Mouse (Mus musculus) liver, embryonic 15.5 days (tissue): ENCODE measurements around the gene Ccdc115. TPM values are rescaled to one million over a fixed set of nuclear protein-coding genes. Genes with fewer than 3 reads are reported as not detected.

Experiments used
- ATAC-seq: fragments of 200-750 bp; cut with Nextera tagmentation; 2 replicates; pipeline ENCODE4 v1.8.0; 2017; ENCODE audit warnings: moderate number of reproducible peaks, mild to moderate bottlenecking, moderate library complexity; ENCODE audit not compliant: insufficient read depth
- H3K27ac ChIP-seq: fragments of 300-500 bp; sonication (generic); replicated peaks from 2 replicates; pipeline ENCODE4 v1.5.1; 2015; ENCODE audit warnings: mild to moderate bottlenecking, inconsistent platforms
- H3K27me3 ChIP-seq: fragments of 300-500 bp; sonication (generic); 2 replicates; pipeline ENCODE4 v1.6.1; 2015; ENCODE audit warnings: mild to moderate bottlenecking, inconsistent platforms
- H3K36me3 ChIP-seq: fragments of 300-500 bp; sonication (generic); replicated peaks from 2 replicates; pipeline ENCODE4 v1.6.1; 2015; ENCODE audit warnings: moderate library complexity, mild to moderate bottlenecking, inconsistent platforms
- H3K4me1 ChIP-seq: fragments of 300-500 bp; sonication (generic); replicated peaks from 2 replicates; pipeline ENCODE4 v1.6.1; 2015; ENCODE audit warnings: inconsistent platforms
- H3K4me2 ChIP-seq: fragments of 300-500 bp; sonication (generic); 2 replicates; pipeline ENCODE4 v1.6.1; 2015; ENCODE audit warnings: moderate library complexity, mild to moderate bottlenecking, inconsistent platforms
- H3K4me3 ChIP-seq: fragments of 300-500 bp; sonication (generic); replicated peaks from 2 replicates; pipeline ENCODE4 v1.5.1; 2015; ENCODE audit warnings: mild to moderate bottlenecking, inconsistent platforms
- H3K9ac ChIP-seq: fragments of 300-500 bp; sonication (generic); 2 replicates; pipeline ENCODE4 v1.6.1; 2015; ENCODE audit warnings: moderate library complexity, mild to moderate bottlenecking, inconsistent platforms
- H3K9me3 ChIP-seq: fragments of 300-500 bp; sonication (generic); replicated peaks from 2 replicates; pipeline ENCODE4 v1.6.1; 2016; ENCODE audit warnings: inconsistent platforms
- WGBS: fragments of 180-500 bp; shearing (Covaris S2); methylation state at CpG from one replicate; pipeline ENCODE4 v1.1.7; 2015; ENCODE audit warnings: mixed read lengths; ENCODE audit not compliant: insufficient replicate concordance; 5-methylcytosine and 5-hydroxymethylcytosine counted together
- polyA plus RNA-seq: library from polyadenylated mRNA; unstranded; fragments of >200 nt; fragmentation: Nextera tagmentation; extraction: Ambion mirVana; gene quantifications from 2 replicates; pipeline ENCODE4 v1.2.1, GENCODE M21; 2015

The Ccdc115 gene
- polyA plus RNA-seq, 1 experiment from 2014 or later: 22.2 TPM

DNA sequence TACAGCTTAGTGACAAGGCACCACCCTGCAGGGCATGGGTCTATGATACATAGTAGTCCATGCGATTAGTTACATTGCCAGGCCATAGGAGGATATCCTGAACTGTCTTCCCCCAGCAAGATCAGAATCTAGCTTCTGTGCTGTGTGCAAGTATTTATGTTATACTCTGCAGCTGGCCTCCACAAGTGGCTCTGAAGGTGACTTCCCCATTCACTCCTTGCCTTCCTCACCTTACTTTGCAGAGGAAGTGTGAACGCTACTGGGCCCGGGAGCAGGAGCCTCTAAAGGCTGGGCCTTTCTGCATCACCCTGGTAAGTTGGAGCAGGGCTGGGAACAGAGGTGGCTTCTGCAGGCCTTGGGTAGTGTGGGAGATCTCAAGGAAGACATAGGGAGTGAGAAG is 28.6 kb upstream of the Ccdc115 start:
- no peak for ATAC-seq
- Histone ChIP-seq H3K27ac (no peak overlapping the region; the same call in 1 of the 2 replicates), H3K4me2 (no peak overlapping the region), H3K9me3 (no peaks in the 10 kb centered on the region), H3K9ac (no peak overlapping the region), H3K4me3 (no peak overlapping the region), H3K4me1 (peaks cover 18% of the 10 kb centered on the region), H3K36me3 (no peaks in the 10 kb centered on the region), H3K27me3 (peaks cover 17% of the 10 kb centered on the region)
- 15% methylated on average over 3 of the region's 3 CpGs for WGBS

DNA sequence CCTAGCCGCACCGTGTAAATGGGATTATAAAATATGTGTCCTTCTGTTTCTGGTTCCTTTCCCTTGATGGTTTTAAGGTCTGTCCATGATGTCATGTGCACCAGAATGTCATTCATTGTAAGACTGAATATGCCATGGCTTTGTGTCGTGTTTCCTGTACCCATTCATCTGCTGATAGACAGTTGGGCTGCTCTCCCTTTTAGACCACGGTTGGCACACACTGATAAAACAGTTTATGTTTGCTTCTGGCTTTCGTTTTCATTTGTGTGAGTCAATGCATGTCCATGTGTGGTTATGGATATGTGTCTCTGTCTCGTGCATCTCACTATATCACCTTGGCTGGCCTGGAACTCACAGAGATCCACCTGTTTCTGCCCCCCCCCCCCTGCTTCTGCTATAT is 26.0 kb upstream of the Ccdc115 start:
- ATAC-seq: no peak

DNA sequence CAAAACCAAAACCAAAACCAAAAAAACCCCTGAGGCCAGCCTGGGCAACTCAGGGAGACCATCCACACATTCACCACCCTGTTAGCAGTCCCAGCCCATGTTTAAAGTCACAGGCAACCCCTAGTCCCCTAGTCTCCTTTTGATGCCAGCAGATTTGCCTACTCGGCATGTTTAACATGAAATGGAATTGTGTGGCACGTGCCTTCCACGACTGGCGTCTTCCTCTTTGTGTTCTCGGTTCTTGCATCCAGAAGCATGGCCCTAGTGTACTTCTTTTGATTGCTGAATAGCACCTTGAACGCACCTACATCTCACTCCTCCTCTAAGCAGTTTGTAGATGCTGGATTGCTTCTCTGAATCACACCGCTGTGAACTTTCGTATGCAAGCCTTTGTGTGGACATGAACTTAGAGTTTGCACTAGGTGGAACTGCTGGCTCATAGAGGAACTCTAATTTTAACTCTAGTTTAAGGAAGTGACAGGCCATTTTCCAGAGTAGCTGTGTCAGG is 24.9 kb upstream of the Ccdc115 start:
- H3K27ac ChIP-seq: peak overlapping the region; percentile 38; the same call in 1 of the 2 replicates

More for the DNA sequence above, 26.0 kb upstream of the Ccdc115 start:
- no peaks in the 10 kb centered on the region for H3K36me3 ChIP-seq
- no peaks in the 10 kb centered on the region for H3K9me3 ChIP-seq
- H3K4me2 ChIP-seq: no peak overlapping the region
- no peak overlapping the region for H3K9ac ChIP-seq
- peaks cover 4% of the 10 kb centered on the region; the same call in 1 of the 2 replicates for H3K27me3 ChIP-seq
- peaks cover 18% of the 10 kb centered on the region for H3K4me1 ChIP-seq
- H3K27ac ChIP-seq: no peak overlapping the region
- 35% methylated on average over 6 of the region's 6 CpGs for WGBS
- H3K4me3 ChIP-seq: no peak overlapping the region

DNA sequence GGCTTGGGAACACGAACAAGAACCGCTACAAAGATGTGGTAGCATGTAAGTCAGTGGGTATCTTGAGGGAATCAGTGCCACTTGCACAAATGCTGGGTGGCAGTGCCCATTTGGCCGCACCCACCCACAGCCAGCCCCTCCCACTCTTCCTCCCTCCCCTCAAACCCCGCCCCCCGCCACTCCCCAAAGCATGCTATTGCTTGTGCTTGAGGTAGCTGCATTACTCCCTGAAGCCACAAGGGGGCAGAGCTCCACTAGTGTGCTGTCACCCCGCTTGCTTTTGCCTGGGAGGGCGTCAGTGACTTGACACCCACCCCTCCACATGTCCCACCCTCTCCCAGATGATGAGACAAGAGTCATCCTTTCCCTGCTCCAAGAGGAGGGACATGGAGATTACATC is 23.3 kb upstream of the Ccdc115 start:
- peaks cover 32% of the 10 kb centered on the region for H3K4me1 ChIP-seq
- H3K27me3 ChIP-seq: peaks cover 31% of the 10 kb centered on the region
- no peak overlapping the region for H3K9ac ChIP-seq
- H3K27ac ChIP-seq: no peak overlapping the region
- no peak for ATAC-seq
- 18% methylated on average over 7 of the region's 7 CpGs for WGBS
- H3K36me3 ChIP-seq: no peaks in the 10 kb centered on the region
- no peak overlapping the region for H3K4me3 ChIP-seq
- H3K4me2 ChIP-seq: no peak overlapping the region
- H3K9me3 ChIP-seq: no peaks in the 10 kb centered on the region

More for the DNA sequence above, 24.9 kb upstream of the Ccdc115 start:
- 38% methylated on average over 8 of the region's 8 CpGs for WGBS
- Histone ChIP-seq H3K4me3 (no peak overlapping the region), H3K9ac (no peak overlapping the region), H3K27me3 (peaks cover 15% of the 10 kb centered on the region), H3K36me3 (no peaks in the 10 kb centered on the region), H3K4me2 (peak overlapping the region; percentile 30; the same call in 1 of the 2 replicates), H3K9me3 (no peaks in the 10 kb centered on the region), H3K4me1 (peaks cover 28% of the 10 kb centered on the region)
- ATAC-seq: no peak

DNA sequence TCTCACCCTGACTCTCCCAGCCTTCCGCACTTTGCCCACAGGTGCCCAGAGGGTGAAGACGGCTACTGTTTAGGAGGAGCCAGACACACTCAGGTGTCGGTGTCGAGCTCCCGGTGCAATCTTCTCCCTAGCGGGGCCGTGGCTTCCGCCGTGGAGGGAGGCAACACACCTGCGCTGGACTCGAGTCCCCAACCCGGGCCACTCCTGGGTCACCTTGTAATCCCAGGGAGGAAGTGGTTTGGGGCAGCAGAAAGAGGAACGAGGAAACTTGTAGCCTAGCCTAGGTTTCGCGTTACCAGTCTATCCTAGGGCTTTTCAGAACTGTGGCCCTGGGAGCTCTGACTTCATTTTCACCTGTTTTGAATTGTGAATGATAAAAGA is 20.6 kb upstream of the Ccdc115 start:
- no peaks in the 10 kb centered on the region for H3K9me3 ChIP-seq
- peak overlapping the region; percentile 81 for H3K4me2 ChIP-seq
- 1% methylated on average over 15 of the region's 15 CpGs for WGBS
- H3K36me3 ChIP-seq: no peaks in the 10 kb centered on the region
- H3K4me3 ChIP-seq: peak overlapping the region; percentile 60
- peaks cover 27% of the 10 kb centered on the region; the same call in 1 of the 2 replicates for H3K4me1 ChIP-seq
- peaks cover 48% of the 10 kb centered on the region for H3K27me3 ChIP-seq
- no peak; the same call in 1 of the 2 replicates for ATAC-seq
- H3K27ac ChIP-seq: no peak overlapping the region
- peak overlapping the region; percentile 54; the same call in 1 of the 2 replicates for H3K9ac ChIP-seq

DNA sequence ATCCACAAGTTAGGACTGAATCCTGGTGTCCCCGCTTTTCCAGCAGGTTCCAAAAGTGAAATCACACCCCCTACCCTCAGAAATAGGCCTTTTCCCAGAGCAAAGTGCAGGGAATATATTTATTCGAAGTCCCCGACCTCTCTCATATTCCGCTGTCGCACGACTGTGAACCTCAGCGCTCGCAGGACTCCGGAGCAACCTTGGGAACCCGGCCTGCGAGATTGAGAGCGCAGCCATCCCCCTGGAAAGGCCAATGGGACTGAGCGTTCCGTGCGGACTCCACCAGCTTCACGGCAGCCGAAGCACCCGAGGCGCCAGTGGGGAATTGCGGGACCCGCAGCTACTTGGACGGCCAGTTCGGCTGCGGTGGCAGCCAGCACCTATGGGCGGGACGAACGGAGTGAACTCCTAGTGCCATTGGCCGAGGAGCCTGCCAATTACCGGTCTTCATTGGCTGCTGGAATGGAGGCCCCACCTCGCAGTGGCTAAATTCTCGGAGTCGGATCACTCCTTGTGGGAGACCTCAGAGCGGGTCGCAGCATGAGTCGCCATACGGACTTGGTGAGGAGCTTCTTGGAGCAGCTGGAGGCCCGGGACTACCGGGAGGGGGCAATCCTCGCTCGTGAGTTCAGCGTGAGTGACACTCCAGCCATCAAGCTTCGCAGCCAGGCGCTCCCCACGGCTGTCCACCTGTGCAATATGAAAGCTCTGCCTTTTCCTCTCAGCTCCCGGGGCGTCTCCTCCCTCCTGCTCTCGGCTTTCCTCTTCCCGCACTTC is 20.0 kb upstream of the Ccdc115 start, which contains the start of gene Ptpn18:
Ptpn18 (plus strand) TSS at position 479 of the 777 bp plus-strand sequence.
- peak; percentile 84 for ATAC-seq
- Histone ChIP-seq H3K27ac (no peak within 1 kb of the TSS), H3K4me3 (peak within 1 kb of the TSS; percentile 60), H3K9ac (peak within 1 kb of the TSS; percentile 54), H3K36me3 (no peaks in the 10 kb centered on the region), H3K4me2 (peak within 1 kb of the TSS; percentile 81), H3K27me3 (peaks cover 48% of the 10 kb centered on the region), H3K9me3 (no peaks in the 10 kb centered on the region), H3K4me1 (peaks cover 25% of the 10 kb centered on the region; the same call in 1 of the 2 replicates)
- under 1% methylated on average over 48 of the region's 48 CpGs for WGBS

DNA sequence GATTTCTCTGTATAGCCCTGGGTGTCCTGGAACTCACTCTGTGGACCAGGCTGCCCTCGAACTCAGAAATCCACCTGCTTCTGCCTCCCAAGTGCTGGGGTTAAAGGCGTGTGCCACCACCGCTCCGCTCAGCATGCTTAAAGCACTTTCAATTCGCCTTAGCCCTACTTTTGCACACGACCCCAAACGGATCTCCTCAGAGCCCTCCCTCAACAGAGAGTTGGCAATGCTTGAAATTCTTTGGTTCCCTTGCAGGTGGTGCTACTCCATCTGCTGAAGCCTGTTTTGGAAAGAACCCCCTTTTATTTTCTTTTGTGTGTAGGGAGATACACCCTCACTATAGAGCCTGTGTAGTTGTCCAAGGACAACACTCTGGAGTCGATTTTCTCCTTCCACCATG is 19.0 kb upstream of the Ccdc115 start:
- H3K27me3 ChIP-seq: peaks cover 48% of the 10 kb centered on the region
- H3K4me2 ChIP-seq: no peak overlapping the region
- H3K9ac ChIP-seq: no peak overlapping the region
- no peak overlapping the region for H3K27ac ChIP-seq
- H3K4me3 ChIP-seq: no peak overlapping the region
- H3K36me3 ChIP-seq: no peaks in the 10 kb centered on the region
- 32% methylated on average over 8 of the region's 8 CpGs for WGBS
- peaks cover 22% of the 10 kb centered on the region; the same call in 1 of the 2 replicates for H3K4me1 ChIP-seq
- no peaks in the 10 kb centered on the region for H3K9me3 ChIP-seq
- no peak for ATAC-seq

DNA sequence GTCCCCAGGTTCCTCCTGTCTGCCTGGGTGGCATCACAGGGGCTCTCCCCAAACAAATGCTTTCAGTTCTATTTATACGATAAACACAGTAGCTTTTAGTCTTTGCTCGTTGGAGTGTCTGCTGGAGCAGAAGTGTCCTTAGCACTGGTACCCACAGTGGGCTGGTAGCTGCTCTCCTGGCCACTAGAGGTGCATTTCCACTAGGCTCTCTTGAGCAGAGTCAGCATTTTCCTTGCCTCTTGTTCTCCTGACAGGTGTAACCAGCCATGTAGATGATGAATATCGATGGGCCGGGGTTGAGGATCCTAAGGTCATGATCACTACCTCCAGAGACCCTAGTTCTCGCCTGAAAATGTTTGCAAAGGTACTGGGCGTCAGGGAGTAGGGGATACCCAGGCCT is 3.7 kb upstream of the Ccdc115 start:
- WGBS: 76% methylated on average over 6 of the region's 6 CpGs
- Histone ChIP-seq H3K4me2 (no peak overlapping the region), H3K4me1 (peaks cover 27% of the 10 kb centered on the region), H3K9ac (no peak overlapping the region), H3K27me3 (no peaks in the 10 kb centered on the region), H3K27ac (no peak overlapping the region), H3K4me3 (no peak overlapping the region), H3K36me3 (peaks cover 42% of the 10 kb centered on the region), H3K9me3 (no peaks in the 10 kb centered on the region)
- ATAC-seq: no peak

DNA sequence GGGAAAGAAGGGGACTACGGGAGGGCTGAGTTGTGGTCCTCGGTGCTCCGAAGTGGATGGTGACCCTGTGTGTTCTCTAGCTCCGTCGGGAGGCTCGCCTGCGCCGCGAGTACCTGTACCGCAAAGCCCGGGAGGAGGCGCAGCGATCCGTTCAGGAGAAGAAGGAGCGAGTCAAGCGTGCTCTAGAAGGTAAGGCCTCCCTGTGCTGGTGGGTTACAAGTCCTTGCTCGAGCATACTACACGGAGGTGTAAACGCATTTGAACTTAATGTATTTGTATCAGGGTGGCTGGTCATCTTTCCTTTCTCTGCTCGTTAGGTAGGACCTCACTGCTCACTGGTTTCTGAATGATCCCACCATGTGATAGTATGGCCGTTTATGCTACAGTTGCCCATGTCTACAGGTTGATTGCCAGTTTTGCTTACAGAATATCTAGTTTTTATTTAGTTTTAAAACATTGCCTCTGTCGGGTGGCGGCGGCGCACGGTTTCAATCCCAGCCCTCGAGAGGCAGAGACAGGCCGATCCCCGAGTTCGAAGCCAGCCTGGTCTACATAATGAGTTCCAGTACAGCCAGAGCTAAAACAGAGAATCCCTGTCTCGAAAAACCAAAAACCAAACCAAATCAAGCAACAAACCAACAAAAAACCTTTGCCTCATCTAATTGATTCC is 624 bp upstream of the Ccdc115 start:
- peak; percentile 22 for ATAC-seq
- 5% methylated on average over 31 of the region's 31 CpGs for WGBS
- Histone ChIP-seq H3K27me3 (no peaks in the 10 kb centered on the region), H3K36me3 (peaks cover 40% of the 10 kb centered on the region), H3K4me3 (peak overlapping the region; percentile 76), H3K4me2 (peak overlapping the region; percentile 87), H3K9me3 (no peaks in the 10 kb centered on the region), H3K27ac (peak overlapping the region; percentile 58; the same call in 1 of the 2 replicates), H3K9ac (peak overlapping the region; percentile 58), H3K4me1 (peaks cover 36% of the 10 kb centered on the region)

DNA sequence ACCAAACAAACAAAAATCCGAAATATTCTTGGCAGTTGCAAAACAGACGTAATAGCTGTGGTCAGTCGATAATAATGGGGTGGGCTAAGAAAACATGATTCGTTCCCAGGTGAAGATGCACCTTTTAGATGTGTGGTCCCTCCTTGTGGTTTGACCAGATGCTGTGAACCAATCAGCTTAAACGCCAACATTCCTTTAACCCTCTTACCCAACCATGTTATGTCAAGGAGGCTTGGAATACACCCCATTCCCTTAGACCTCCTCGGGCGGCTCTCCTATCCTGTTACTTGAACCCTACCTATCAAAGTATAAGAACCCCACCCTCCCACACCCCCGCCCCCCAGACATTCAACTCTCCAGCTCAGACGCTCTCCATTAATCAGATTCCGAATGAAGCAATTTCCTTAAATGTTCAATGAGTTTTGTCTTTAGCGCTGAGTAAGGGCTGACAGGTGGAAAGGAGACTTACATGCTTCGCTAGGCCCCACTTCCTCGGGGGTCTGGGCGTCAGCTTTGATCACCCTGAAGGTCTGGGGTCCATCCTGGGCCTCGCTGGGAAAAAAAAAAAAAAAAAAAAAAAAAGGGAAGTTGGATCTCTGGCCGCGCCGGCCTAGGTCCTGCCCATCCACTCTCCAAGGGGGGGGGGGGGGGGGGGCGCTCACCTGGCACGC is 956 bp downstream of the Ccdc115 start:
- WGBS: 23% methylated on average over 17 of the region's 20 CpGs
- H3K9ac ChIP-seq: peak overlapping the region; percentile 62
- no peaks in the 10 kb centered on the region for H3K27me3 ChIP-seq
- H3K4me2 ChIP-seq: peak overlapping the region; percentile 87
- no peaks in the 10 kb centered on the region for H3K9me3 ChIP-seq
- peak overlapping the region; percentile 76 for H3K4me3 ChIP-seq
- H3K36me3 ChIP-seq: peaks cover 24% of the 10 kb centered on the region
- H3K4me1 ChIP-seq: peaks cover 47% of the 10 kb centered on the region
- no peak for ATAC-seq
- H3K27ac ChIP-seq: no peak overlapping the region
